Mouse (Mus musculus) CH12.LX (cell line): ENCODE data around the gene Pcna. TPM values are rescaled to one million over a fixed set of nuclear protein-coding genes. Genes with fewer than 3 reads are reported as not detected.

Source experiments
- DNase-seq: peaks from one replicate; pipeline ENCODE4 v3.0.0-alpha.2; 2013; ENCODE audit errors: extremely low read depth
- H3K27ac ChIP-seq: 2 replicates; pipeline ENCODE4 v1.5.1; 2012; ENCODE audit warnings: low read depth, mild to moderate bottlenecking, control low read depth, moderate library complexity; ENCODE audit not compliant: insufficient read depth
- H3K27me3 ChIP-seq: replicated peaks from 2 replicates; pipeline ENCODE3; 2012; ENCODE audit warnings: inconsistent platforms
- H3K36me3 ChIP-seq, 2 experiments: replicated peaks in 1 of 2; 2 replicates each; pipeline versions ENCODE3 to v1.6.1; 2012; ENCODE audit warnings: inconsistent platforms in 1 of 2, low read length in 1 of 2, mild to moderate bottlenecking in 1 of 2, mixed read lengths in 1 of 2, moderate library complexity in 1 of 2; ENCODE audit not compliant: control insufficient read depth in 1 of 2, insufficient read depth in 1 of 2
- H3K4me1 ChIP-seq, 2 experiments: 2 replicates each; pipeline ENCODE4 v1.6.1; 2012; ENCODE audit warnings: inconsistent platforms in 1 of 2, moderate library complexity in 1 of 2; ENCODE audit not compliant: insufficient read depth in 2 of 2, control insufficient read depth in 1 of 2
- H3K4me2 ChIP-seq: 2 replicates; pipeline ENCODE4 v1.6.1; 2012; ENCODE audit warnings: low read depth, mild to moderate bottlenecking, control low read depth; ENCODE audit not compliant: poor library complexity, insufficient read depth, severe bottlenecking
- H3K4me3 ChIP-seq, 3 experiments: fragments of 150-350 bp in 1 of 3; sonication (generic) in 1 of 3; replicated peaks in 1 of 3; 2 replicates each; pipeline versions ENCODE3 to v1.5.1; 2011 to 2012; ENCODE audit warnings: low read depth in 2 of 3, low read length in 2 of 3, mild to moderate bottlenecking in 2 of 3, moderate library complexity in 2 of 3, control low read depth in 1 of 3, improper control_type of control experiment in 1 of 3, inconsistent platforms in 1 of 3, mixed read lengths in 1 of 3; ENCODE audit not compliant: poor library complexity in 1 of 3
- H3K79me2 ChIP-seq: replicated peaks from 2 replicates; pipeline ENCODE4 v1.6.1; 2012; ENCODE audit warnings: mild to moderate bottlenecking, moderate library complexity; ENCODE audit not compliant: control insufficient read depth, poor library complexity, insufficient read depth, severe bottlenecking; ENCODE audit errors: extremely low read depth
- H3K9ac ChIP-seq: 2 replicates; pipeline ENCODE4 v1.6.1; 2012; ENCODE audit warnings: low read depth, mild to moderate bottlenecking, control low read depth, moderate library complexity; ENCODE audit not compliant: insufficient read depth
- H3K9me3 ChIP-seq: replicated peaks from 2 replicates; pipeline ENCODE3; 2012; ENCODE audit warnings: low read length, inconsistent platforms, mixed read lengths
- KAT2A ChIP-seq: IDR thresholded peaks from 2 replicates; pipeline ENCODE4 v1.6.1; 2012; ENCODE audit warnings: low read length, improper control_type of control experiment, inconsistent platforms; ENCODE audit not compliant: insufficient replicate concordance
- MAZ ChIP-seq: IDR thresholded peaks from 2 replicates; pipeline ENCODE4 v1.6.1; 2012; ENCODE audit warnings: low read depth, mild to moderate bottlenecking, inconsistent platforms, low read length, improper control_type of control experiment, moderate library complexity
- MEF2A ChIP-seq: IDR thresholded peaks from 2 replicates; pipeline ENCODE4 v1.6.1; 2014; ENCODE audit warnings: low read depth, mild to moderate bottlenecking, inconsistent platforms, low read length, improper control_type of control experiment, borderline replicate concordance
- MYC ChIP-seq: IDR thresholded peaks from 2 replicates; pipeline ENCODE4 v1.6.1; 2011; ENCODE audit warnings: low read depth, mild to moderate bottlenecking, improper control_type of control experiment, low read length
- NRF1 ChIP-seq: IDR thresholded peaks from 2 replicates; pipeline ENCODE4 v1.6.1; 2014; ENCODE audit warnings: low read depth, mild to moderate bottlenecking, inconsistent platforms, low read length, improper control_type of control experiment, moderate library complexity
- RAD21 ChIP-seq: IDR thresholded peaks from 2 replicates; pipeline ENCODE4 v1.6.1; 2011; ENCODE audit warnings: low read depth, mild to moderate bottlenecking, low read length, improper control_type of control experiment, moderate library complexity
- RCOR1 ChIP-seq: conservative IDR thresholded peaks from 2 replicates; pipeline ENCODE4 v1.6.1; 2012; ENCODE audit warnings: low read depth, mild to moderate bottlenecking, inconsistent platforms, low read length, improper control_type of control experiment
- TBP ChIP-seq: conservative IDR thresholded peaks from 2 replicates; pipeline ENCODE4 v1.6.1; 2011; ENCODE audit warnings: low read depth, low read length, improper control_type of control experiment
- USF1 ChIP-seq: IDR thresholded peaks from 2 replicates; pipeline ENCODE4 v1.6.1; 2014; ENCODE audit warnings: low read depth, mild to moderate bottlenecking, inconsistent platforms, low read length, improper control_type of control experiment
- ZMIZ1 ChIP-seq: IDR thresholded peaks from 2 replicates; pipeline ENCODE4 v1.6.1; 2012; ENCODE audit warnings: low read depth, mild to moderate bottlenecking, inconsistent platforms, low read length, improper control_type of control experiment
- ZNF384 ChIP-seq: IDR thresholded peaks from 2 replicates; pipeline ENCODE4 v1.6.1; 2012; ENCODE audit warnings: low read depth, low read length, improper control_type of control experiment, inconsistent platforms
- dilution Hi-C: fragments of 300-500 bp; cut with MboI; formaldehyde crosslinking; loops from 2 replicates; pipeline ENCODE4 v1.14.3; 2020; ENCODE audit warnings: low sequenced_read_pairs; ENCODE audit not compliant: extremely low pct_unique_long_range_greater_than_20kb, extremely low pct_ligation_motif_present
- in situ Hi-C: fragments of 300-500 bp; cut with MboI; formaldehyde crosslinking; loops from 3 replicates; pipeline ENCODE4 v1.14.3; 2019; ENCODE audit warnings: low sequenced_read_pairs, low pct_ligation_motif_present, low pct_unique_long_range_greater_than_20kb, mixed read lengths
- polyA plus RNA-seq: library from polyadenylated mRNA; unstranded; fragments of >175 nt; gene quantifications from 2 replicates; pipeline ENCODE4 v1.2.1, GENCODE M21; 2012; ENCODE audit warnings: low read depth; ENCODE audit not compliant: insufficient read length
- total RNA-seq, 2 experiments: library from RNA; depleted of rRNA; stranded (reverse); fragments of 300-350 nt in 1 of 2; fragments of >200 nt in 1 of 2; gene quantifications; 2 replicates each; pipeline ENCODE4 v1.2.3; 2012 to 2014

Pcna gene
- total and polyA plus RNA-seq, 3 experiments = 354 to 839 (median 550) TPM

GRCm38 (mm10) chr2:132280518-132281120, 27.5 kb upstream of the Pcna start:
- Histone ChIP-seq H3K9me3 (peaks cover 3% of the 10 kb centered on the region), H3K27ac (peak overlapping the region; percentile 20; the same call in 1 of the 2 replicates), H3K9ac (peak overlapping the region; percentile 13; the same call in 1 of the 2 replicates), H3K4me1 (peaks cover 26 to 75% of the 10 kb centered on the region in 2 experiments), H3K4me3 (no peak overlapping the region), H3K27me3 (no peaks in the 10 kb centered on the region), H3K4me2 (peak overlapping the region; percentile 38), H3K79me2 (peaks cover 9% of the 10 kb centered on the region), H3K36me3 (peaks cover 0 to 30% of the 10 kb centered on the region in 2 experiments)
- TF ChIP-seq TBP (no peak), NRF1 (peak; percentile 24; the same call in 1 of the 2 replicates)
- dilution Hi-C loops (no loop called here), in situ Hi-C loops (no loop called here)
- DNase-seq = no peak

- Histone ChIP-seq H3K36me3 (peaks cover 0 to 26% of the 10 kb centered on the region in 2 experiments), H3K27me3 (no peaks in the 10 kb centered on the region), H3K9ac (no peak overlapping the region; the same call in 1 of the 2 replicates), H3K9me3 (no peaks in the 10 kb centered on the region), H3K27ac (no peak overlapping the region), H3K4me1 (peaks cover 26 to 73% of the 10 kb centered on the region in 2 experiments), H3K79me2 (peaks cover 12% of the 10 kb centered on the region), H3K4me2 (no peak overlapping the region), H3K4me3 (no peak overlapping the region)
- TF ChIP-seq ZNF384 = 0 out of 2 replicates have a peak, but pooled peaks have one; percentile 8
- TF ChIP-seq USF1 = no peak
- in situ Hi-C loops = no loop called here
- dilution Hi-C loops = no loop called here
- DNase-seq = no peak
These were observed 26.9 kb upstream of the Pcna start for GRCm38 (mm10) chr2:132279978-132280377.

- dilution Hi-C loops = no loop called here
- no peak for DNase-seq
- in situ Hi-C loops = no loop called here
- H3K4me1 ChIP-seq = peaks cover 26 to 67% of the 10 kb centered on the region in 2 experiments
- H3K27me3 ChIP-seq = no peaks in the 10 kb centered on the region
- H3K27ac ChIP-seq = no peak overlapping the region
- TF ChIP-seq NRF1 (no peak), MAZ (no peak), MEF2A (no peak), MYC (no peak), RCOR1 (no peak), RAD21 (no peak), ZMIZ1 (no peak), KAT2A (no peak)
- H3K4me3 ChIP-seq = no peak overlapping the region
- peaks cover 13% of the 10 kb centered on the region for H3K79me2 ChIP-seq
- no peak overlapping the region; the same call in 1 of the 2 replicates for H3K4me2 ChIP-seq
- no peaks in the 10 kb centered on the region for H3K9me3 ChIP-seq
- no peak overlapping the region for H3K9ac ChIP-seq
- peaks cover 0 to 20% of the 10 kb centered on the region in 2 experiments for H3K36me3 ChIP-seq
These were observed 26.3 kb upstream of the Pcna start for GRCm38 (mm10) chr2:132279336-132279882.
